ENCODE assay signal across 17 mouse cellular contexts in genomic region chr14:8020011-8020410, GRCm38 (mm10).
"Had no signal": no experiment of that assay in that cellular context is flagged by ENCODE, and none has a peak within 500 bp of the region (broad histone marks: within the 10 kb centered on the region; RNA-seq: fewer than 3 reads in every experiment).

No protein-coding gene starts in this region.

- H3K27ac ChIP-seq: neural tube, embryonic 12.5 days; neural tube, embryonic 13.5 days; neural tube, embryonic 15.5 days; stomach, embryonic 15.5 days; stomach, postnatal 0 days had no signal

- H3K4me2 ChIP-seq: neural tube, embryonic 12.5 days; neural tube, embryonic 13.5 days; neural tube, embryonic 15.5 days; stomach, embryonic 15.5 days had no signal

- H3K4me3 ChIP-seq: neural tube, embryonic 12.5 days; neural tube, embryonic 13.5 days; neural tube, embryonic 15.5 days; stomach, embryonic 15.5 days had no signal

- H3K9me3 ChIP-seq: neural tube, embryonic 12.5 days; neural tube, embryonic 13.5 days; neural tube, embryonic 15.5 days; stomach, embryonic 15.5 days had no signal

- H3K4me1 ChIP-seq: neural tube, embryonic 12.5 days; neural tube, embryonic 13.5 days; neural tube, embryonic 15.5 days; stomach, embryonic 15.5 days had no signal

- H3K9ac ChIP-seq: neural tube, embryonic 12.5 days; neural tube, embryonic 13.5 days; neural tube, embryonic 15.5 days; stomach, embryonic 15.5 days had no signal

- DNase-seq: retina, postnatal 1 day; right cerebral cortex, adult 18-20 months; right cerebral cortex, postnatal 14 days; right cerebral cortex, postnatal 25 days; right cerebral cortex, postnatal 4 days; spleen, adult 18-20 months; thymus, adult 18-20 months; thymus, adult 2 months; thymus, postnatal 14 days; thymus, postnatal 25 days; thymus, postnatal 36 days; thymus, postnatal 4 days had no signal

- H3K27me3 ChIP-seq: neural tube, embryonic 12.5 days; neural tube, embryonic 13.5 days; neural tube, embryonic 15.5 days; stomach, embryonic 15.5 days had no signal

- H3K36me3 ChIP-seq: neural tube, embryonic 12.5 days; neural tube, embryonic 13.5 days; neural tube, embryonic 15.5 days; stomach, embryonic 15.5 days had no signal
